Mouse (Mus musculus): ENCODE data around the gene Slc52a3.

Slc52a3 gene

GRCm38 (mm10) chr2:151999669-152000290 is 3.5 kb downstream of the Slc52a3 start:
- DNase-seq (ENCODE audit: low spot score in 2 of 2) = no peak

GRCm38 (mm10) chr2:152000291-152000679 is 4.0 kb downstream of the Slc52a3 start:
- DNase-seq (ENCODE audit: low spot score in 2 of 2) = no peak

- no peak for DNase-seq (ENCODE audit: low spot score in 2 of 2)
Observed at GRCm38 (mm10) chr2:152000735-152001134, 4.4 kb downstream of the Slc52a3 start.

GRCm38 (mm10) chr2:152002529-152002928 is 6.2 kb downstream of the Slc52a3 start:
- no peak for DNase-seq (ENCODE audit: low spot score in 2 of 2)

- DNase-seq (ENCODE audit: low spot score in 2 of 2) = no peak
Observed at GRCm38 (mm10) chr2:152007783-152008182, 11.5 kb downstream of the Slc52a3 start.

- no peak for DNase-seq (ENCODE audit: low spot score in 2 of 2)
Observed at GRCm38 (mm10) chr2:152009061-152009779, 12.9 kb downstream of the Slc52a3 start.

- DNase-seq (ENCODE audit: low spot score in 2 of 2) = no peak
Observed at GRCm38 (mm10) chr2:152010251-152010650, 13.9 kb downstream of the Slc52a3 start.

GRCm38 (mm10) chr2:152010661-152011060 is 14.3 kb downstream of the Slc52a3 start:
- no peak for DNase-seq (ENCODE audit: low spot score in 2 of 2)

GRCm38 (mm10) chr2:152011724-152012123 is 15.4 kb downstream of the Slc52a3 start:
- DNase-seq (ENCODE audit: low spot score in 2 of 2) = no peak

GRCm38 (mm10) chr2:152012222-152012621 is 15.9 kb downstream of the Slc52a3 start:
- no peak for DNase-seq (ENCODE audit: low spot score in 2 of 2)

- no peak for DNase-seq (ENCODE audit: low spot score in 2 of 2)
Observed at GRCm38 (mm10) chr2:152012701-152013100, 16.4 kb downstream of the Slc52a3 start.

- DNase-seq (ENCODE audit: low spot score in 2 of 2) = no peak
Observed at GRCm38 (mm10) chr2:152015997-152016396, 19.7 kb downstream of the Slc52a3 start.

GRCm38 (mm10) chr2:152016666-152017065 is 20.4 kb downstream of the Slc52a3 start:
- DNase-seq (ENCODE audit: low spot score in 2 of 2) = no peak

- peak in 1 of 2 experiments; percentile 26 for DNase-seq (ENCODE audit: low spot score in 2 of 2)
Observed at GRCm38 (mm10) chr2:152020255-152020654, 23.9 kb downstream of the Slc52a3 start.

- DNase-seq (ENCODE audit: low spot score in 2 of 2) = no peak
Observed at GRCm38 (mm10) chr2:152022022-152022421, 25.7 kb downstream of the Slc52a3 start.

GRCm38 (mm10) chr2:152024883-152025422 is 28.6 kb downstream of the Slc52a3 start:
- no peak for DNase-seq (ENCODE audit: low spot score in 2 of 2)

- DNase-seq (ENCODE audit: low spot score in 2 of 2) = peak; percentile 70 to 80
Observed at GRCm38 (mm10) chr2:152029252-152030082, 33.2 kb downstream of the Slc52a3 start.

GRCm38 (mm10) chr2:152030986-152031385 is 34.7 kb downstream of the Slc52a3 start:
- DNase-seq (ENCODE audit: low spot score in 2 of 2) = no peak

GRCm38 (mm10) chr2:152040101-152040500 is 43.8 kb downstream of the Slc52a3 start:
- DNase-seq (ENCODE audit: low spot score in 2 of 2) = no peak

GRCm38 (mm10) chr2:152047116-152048002 is 51.0 kb downstream of the Slc52a3 start:
- DNase-seq (ENCODE audit: low spot score in 2 of 2) = no peak
